Mouse (Mus musculus): ENCODE measurements around the gene Gm8797.
A peak's percentile ranks its signal among the peaks of the same experiment; 100 is the strongest.
"Not testable (repeated sequence)": the region's sequence is repeated elsewhere in the genome, so short reads cannot be mapped to it uniquely, and the experiment has no call there.

Gene Gm8797

GRCm38 (mm10) chr3:5750506-5750905 lies at the start of gene Gm8797:
TSS of gene Gm8797 (plus strand) at chr3:5750806.
- not testable (repeated sequence) for DNase-seq

- no peak for DNase-seq
Observed at GRCm38 (mm10) chr3:5714481-5714880, 36.1 kb upstream of the Gm8797 start.

- DNase-seq, result no peak
Observed at GRCm38 (mm10) chr3:5732931-5733330, 17.7 kb upstream of the Gm8797 start.

- peak; percentile 3 for DNase-seq
Observed at GRCm38 (mm10) chr3:5754763-5755478, 4.3 kb downstream of the Gm8797 start.

- DNase-seq, result no peak
Observed at GRCm38 (mm10) chr3:5766256-5766655, 15.7 kb downstream of the Gm8797 start.

GRCm38 (mm10) chr3:5776894-5777293 lies 26.3 kb downstream of the Gm8797 start:
- DNase-seq, result no peak

Data from cerebellum, adult 11-12 months (tissue).